Mouse (Mus musculus): ENCODE data around the gene Thrb.

Gene Thrb

DNA sequence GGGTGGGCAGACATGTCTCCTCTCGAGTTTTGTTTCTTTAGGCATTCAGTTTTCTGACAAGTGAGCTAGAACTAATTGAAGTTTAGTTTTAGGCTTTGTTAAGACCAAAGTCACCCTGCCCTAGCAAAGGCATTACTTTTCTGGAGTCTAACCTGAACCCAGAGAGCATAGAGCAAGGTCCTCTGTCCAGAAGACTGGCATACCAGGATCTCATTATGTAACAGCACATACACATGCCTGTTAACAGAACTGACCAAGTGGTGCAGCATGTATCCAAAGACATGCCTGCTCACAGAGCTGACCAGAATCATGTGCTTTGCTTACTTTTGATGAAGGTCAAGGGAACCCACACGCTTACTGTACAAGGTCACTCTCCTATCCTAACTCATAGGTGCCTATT is 107.9 kb downstream of the Thrb start:
- no peak for ATAC-seq (ENCODE audit: insufficient number of reproducible peaks, low FRiP score, low TSS enrichment)

DNA sequence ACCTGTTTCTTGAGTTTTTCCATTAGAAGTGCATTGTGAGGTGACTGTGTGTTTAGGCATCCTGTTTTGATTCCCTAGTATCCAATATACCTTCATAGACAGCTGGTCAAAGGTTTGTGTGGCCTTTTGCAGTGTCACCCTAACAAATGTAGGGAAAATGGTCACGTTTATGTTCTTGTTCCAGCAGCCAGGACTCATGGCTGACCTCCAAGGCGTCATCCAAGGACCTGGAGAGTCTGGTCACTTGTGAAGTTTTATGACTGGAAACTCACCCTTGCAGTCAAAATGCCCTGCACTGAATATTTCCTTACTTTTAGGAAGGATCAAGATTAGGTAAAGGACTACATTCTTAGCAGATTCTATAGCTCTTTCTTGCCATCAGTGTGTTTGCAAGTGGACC is 114.3 kb downstream of the Thrb start:
- no peak for ATAC-seq (ENCODE audit: insufficient number of reproducible peaks, low FRiP score, low TSS enrichment)

DNA sequence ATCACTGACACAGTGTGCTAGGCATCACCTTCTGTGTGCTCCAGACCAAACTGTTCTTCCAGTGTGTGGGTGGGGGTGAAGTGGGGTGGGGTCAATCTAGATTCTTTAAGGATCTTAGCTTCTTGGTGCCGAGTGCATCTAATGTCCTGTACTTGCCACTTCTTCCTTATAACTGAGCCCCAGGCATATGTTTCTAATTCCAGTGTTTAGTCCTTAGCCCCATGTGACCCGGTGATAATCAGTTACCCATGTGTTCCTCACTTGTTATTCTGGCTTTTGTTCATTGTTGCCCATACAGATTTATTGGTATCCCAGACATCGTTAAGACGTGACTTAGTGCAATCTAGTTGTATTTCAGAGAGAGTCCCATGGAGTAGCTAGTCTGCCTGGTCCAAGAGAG is 121.9 kb downstream of the Thrb start:
- no peak for ATAC-seq (ENCODE audit: insufficient number of reproducible peaks, low FRiP score, low TSS enrichment)

- ATAC-seq (ENCODE audit: insufficient number of reproducible peaks, low FRiP score, low TSS enrichment) = no peak
Measured at GRCm38 (mm10) chr14:17784207-17784806, 124.2 kb downstream of the Thrb start.

DNA sequence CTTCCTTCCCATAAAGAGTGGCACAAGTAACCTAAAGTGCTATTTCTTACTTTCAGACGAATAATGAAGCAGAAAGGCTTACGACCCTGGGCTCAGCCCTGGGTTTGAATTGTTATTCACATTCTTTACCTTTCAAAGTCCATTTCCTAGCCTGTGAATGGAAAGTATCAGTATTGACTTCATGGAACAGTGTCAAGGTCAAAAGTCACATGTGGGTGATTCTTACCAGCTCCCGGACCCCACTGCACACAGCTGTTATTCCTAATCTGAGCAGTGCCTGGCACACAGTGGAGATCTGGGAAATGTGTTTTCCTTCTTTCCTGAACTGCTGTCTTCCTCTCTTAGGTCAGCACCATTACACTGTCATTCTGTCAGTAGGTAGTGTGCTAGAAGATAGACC is 125.3 kb downstream of the Thrb start:
- no peak for ATAC-seq (ENCODE audit: insufficient number of reproducible peaks, low FRiP score, low TSS enrichment)

- ATAC-seq (ENCODE audit: insufficient number of reproducible peaks, low FRiP score, low TSS enrichment) = no peak
Measured at GRCm38 (mm10) chr14:17786249-17786648, 126.2 kb downstream of the Thrb start.

GRCm38 (mm10) chr14:17803934-17804602 is 144.0 kb downstream of the Thrb start:
- ATAC-seq (ENCODE audit: insufficient number of reproducible peaks, low FRiP score, low TSS enrichment) = no peak

DNA sequence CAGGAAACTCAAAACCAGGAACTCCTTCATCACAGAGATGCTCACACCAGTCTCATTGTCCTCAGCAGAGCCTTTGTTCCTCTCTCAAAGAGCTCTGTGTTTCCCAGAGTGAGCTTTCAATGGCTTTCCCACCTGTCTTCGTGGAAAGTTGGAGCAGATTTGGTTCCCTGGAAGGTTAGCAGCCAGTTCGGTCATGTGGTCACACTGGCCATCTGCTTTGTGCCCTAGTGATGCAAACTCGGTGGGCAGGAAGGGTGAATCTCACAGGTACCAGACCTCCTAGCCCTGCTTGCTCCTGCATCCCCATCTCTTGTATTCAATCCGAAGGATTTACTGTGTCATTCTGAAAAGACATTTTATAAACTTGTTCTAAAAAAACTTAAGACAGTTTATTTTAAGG is 151.0 kb downstream of the Thrb start:
- peak; percentile 53; the same call in 1 of the 2 replicates for ATAC-seq (ENCODE audit: insufficient number of reproducible peaks, low FRiP score, low TSS enrichment)

- no peak for ATAC-seq (ENCODE audit: insufficient number of reproducible peaks, low FRiP score, low TSS enrichment)
Measured at GRCm38 (mm10) chr14:17812414-17812813, 152.4 kb downstream of the Thrb start.

- ATAC-seq (ENCODE audit: insufficient number of reproducible peaks, low FRiP score, low TSS enrichment) = no peak
Measured at GRCm38 (mm10) chr14:17815103-17815502, 155.0 kb downstream of the Thrb start.

- no peak for ATAC-seq (ENCODE audit: insufficient number of reproducible peaks, low FRiP score, low TSS enrichment)
Measured at GRCm38 (mm10) chr14:17818086-17818485, 158.0 kb downstream of the Thrb start.

- ATAC-seq (ENCODE audit: insufficient number of reproducible peaks, low FRiP score, low TSS enrichment) = no peak
Measured at GRCm38 (mm10) chr14:17822754-17823153, 162.7 kb downstream of the Thrb start.

- ATAC-seq (ENCODE audit: insufficient number of reproducible peaks, low FRiP score, low TSS enrichment) = no peak
Measured at GRCm38 (mm10) chr14:17827401-17827800, 167.3 kb downstream of the Thrb start.

DNA sequence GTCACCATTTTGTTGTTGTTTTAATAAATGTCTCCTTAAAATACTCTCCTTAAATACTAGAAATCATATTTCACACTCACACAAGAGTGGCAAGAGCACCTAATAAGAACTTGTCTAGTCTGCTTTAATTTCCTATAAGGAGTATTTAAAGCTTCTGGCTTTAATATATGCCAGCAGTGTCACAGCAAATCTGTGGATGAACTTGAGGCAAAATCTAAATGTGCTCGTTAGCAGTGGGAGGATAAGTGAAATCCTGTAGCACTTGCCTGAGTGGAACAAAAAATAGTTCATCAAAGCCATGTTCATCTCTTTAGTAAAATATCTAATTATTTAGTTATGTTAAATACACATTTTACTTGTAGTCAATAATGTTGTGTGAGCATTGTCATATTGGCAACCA is 175.7 kb downstream of the Thrb start:
- no peak for ATAC-seq (ENCODE audit: insufficient number of reproducible peaks, low FRiP score, low TSS enrichment)

- no peak for ATAC-seq (ENCODE audit: insufficient number of reproducible peaks, low FRiP score, low TSS enrichment)
Measured at GRCm38 (mm10) chr14:17836766-17837165, 176.7 kb downstream of the Thrb start.

GRCm38 (mm10) chr14:17845003-17845697 is 185.1 kb downstream of the Thrb start:
- ATAC-seq (ENCODE audit: insufficient number of reproducible peaks, low FRiP score, low TSS enrichment) = no peak

DNA sequence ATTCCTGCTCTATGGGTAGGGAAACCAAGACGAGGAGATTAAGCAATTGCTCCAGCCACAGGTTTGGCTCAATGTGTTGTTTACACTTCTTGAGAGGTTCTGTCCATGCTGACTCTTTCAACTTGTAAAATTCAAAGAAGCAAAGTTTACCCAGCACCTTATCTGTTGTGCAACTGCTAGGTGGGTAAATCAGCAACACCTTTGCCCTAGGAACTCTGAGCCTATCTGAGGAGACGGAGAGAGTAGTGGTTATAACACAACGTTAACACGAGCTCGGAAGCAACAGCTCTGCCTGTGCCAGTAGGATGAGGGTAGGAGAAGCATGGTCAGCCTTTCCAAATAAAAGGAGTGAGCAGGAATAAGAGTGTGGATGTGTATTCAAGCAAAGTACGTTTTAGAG is 185.8 kb downstream of the Thrb start:
- ATAC-seq (ENCODE audit: insufficient number of reproducible peaks, low FRiP score, low TSS enrichment) = no peak

- no peak for ATAC-seq (ENCODE audit: insufficient number of reproducible peaks, low FRiP score, low TSS enrichment)
Measured at GRCm38 (mm10) chr14:17846700-17847099, 186.6 kb downstream of the Thrb start.

- ATAC-seq (ENCODE audit: insufficient number of reproducible peaks, low FRiP score, low TSS enrichment) = no peak
Measured at GRCm38 (mm10) chr14:17847211-17847610, 187.2 kb downstream of the Thrb start.

- ATAC-seq (ENCODE audit: insufficient number of reproducible peaks, low FRiP score, low TSS enrichment) = no peak
Measured at GRCm38 (mm10) chr14:17850355-17850754, 190.3 kb downstream of the Thrb start.

DNA sequence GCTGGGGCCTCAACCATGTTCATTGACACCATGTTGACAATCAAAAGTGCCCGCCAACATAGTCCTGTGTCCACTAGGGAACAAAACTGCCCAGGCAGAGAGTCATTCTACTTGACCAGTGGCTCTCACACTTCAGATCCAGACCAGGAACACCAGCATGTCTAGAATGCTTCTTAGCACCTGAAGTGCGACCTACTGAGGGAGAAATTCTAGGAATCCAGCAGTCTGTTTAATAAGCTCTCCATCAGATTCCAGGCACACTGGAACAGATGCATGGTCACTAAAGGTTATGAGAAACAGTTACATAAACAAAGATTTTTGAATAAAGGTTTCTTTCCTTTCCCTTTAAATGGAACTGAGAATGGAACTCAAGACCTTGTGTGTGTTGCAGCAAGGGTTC is 192.2 kb downstream of the Thrb start:
- ATAC-seq (ENCODE audit: insufficient number of reproducible peaks, low FRiP score, low TSS enrichment) = no peak
